Mouse (Mus musculus) adrenal gland, postnatal 10 days (tissue): ENCODE measurements around the gene Gzma. TPM values are rescaled to one million over a fixed set of nuclear protein-coding genes. Genes with fewer than 3 reads are reported as not detected.

ENCODE experiments used
- DNase-seq: peaks from one replicate; pipeline ENCODE4 v3.0.0; 2021; ENCODE audit warnings: mixed read lengths
- total RNA-seq, 2 experiments: library from RNA; stranded (reverse); gene quantifications; 2 replicates each; pipeline ENCODE4 v1.2.3; 2021

Gene Gzma
- total RNA-seq, 2 experiments from 2014 or later: 0.51 to 0.82 TPM

DNA sequence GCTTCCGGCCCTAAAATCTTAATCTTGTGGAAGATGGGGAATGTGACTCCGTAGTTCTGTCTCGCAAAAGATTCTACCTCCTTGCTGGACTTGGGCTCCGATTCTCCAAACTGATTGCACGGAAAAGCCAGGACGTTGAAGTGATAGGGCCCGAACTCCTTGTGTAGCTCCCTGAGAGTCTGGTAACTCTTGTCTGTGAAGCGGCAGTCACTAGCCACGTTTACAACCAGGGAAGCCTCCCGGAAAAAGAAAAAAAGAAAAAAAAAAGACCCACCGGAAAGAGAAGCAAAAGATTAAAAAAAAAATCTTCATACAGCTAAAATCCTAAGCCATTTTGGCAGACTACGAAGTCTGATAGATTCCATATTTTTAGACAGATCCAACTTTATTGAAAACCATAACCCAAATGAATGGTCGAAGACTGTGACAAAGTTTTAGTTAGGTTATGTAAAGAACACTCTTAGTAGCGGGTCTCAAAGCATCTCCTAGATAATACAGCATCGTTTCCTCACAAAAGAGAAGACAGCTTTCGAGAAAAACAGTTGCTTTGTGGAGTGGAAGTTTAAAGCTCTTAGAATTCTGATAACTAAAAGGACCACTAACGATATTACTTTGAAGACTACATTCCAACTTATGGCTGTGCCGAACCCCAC is 55.2 kb downstream of the Gzma start:
- DNase-seq: peak; percentile 13

- peak; percentile 32 for DNase-seq
These were observed 55.9 kb downstream of the Gzma start for GRCm38 (mm10) chr13:113044876-113045275.

Other genes with a start within 250 kb of the Gzma start
- gene Mtrex, start 173.6 kb downstream of the Gzma start, total RNA-seq: 10 to 100 TPM; 34.9 to 38.7 TPM
- gene Dhx29, start 173.5 kb downstream of the Gzma start, total RNA-seq: 10 to 100 TPM; 12.5 to 13.0 TPM
- gene Ccno, start 113.2 kb downstream of the Gzma start, total RNA-seq: 1 to 10 TPM in 1 of 2 experiments, under 1 TPM in 1; 0.30 to 1.2 TPM
- not detected for gene Mcidas, start 107.1 kb downstream of the Gzma start, total RNA-seq
- gene Cdc20b, start 65.9 kb downstream of the Gzma start, total RNA-seq: not detected
- gene Gpx8, start 54.6 kb downstream of the Gzma start, total RNA-seq: 10 to 100 TPM; 66.0 to 77.3 TPM
- gene Esm1, start 108.7 kb upstream of the Gzma start, total RNA-seq: 1 to 10 TPM; 5.6 to 6.3 TPM
- not detected for gene Gzmk, start 124.9 kb upstream of the Gzma start, total RNA-seq
- 1 to 10 TPM; 2.3 to 4.7 TPM for gene BC067074, start 192.2 kb upstream of the Gzma start, total RNA-seq